Mouse (Mus musculus): ENCODE measurements around the gene Med16. TPM values are rescaled to one million over a fixed set of nuclear protein-coding genes. Genes with fewer than 3 reads are reported as not detected.

Med16 gene
- total RNA-seq (2023) = 10 to 100 TPM; 33.3 to 34.5 TPM

DNA sequence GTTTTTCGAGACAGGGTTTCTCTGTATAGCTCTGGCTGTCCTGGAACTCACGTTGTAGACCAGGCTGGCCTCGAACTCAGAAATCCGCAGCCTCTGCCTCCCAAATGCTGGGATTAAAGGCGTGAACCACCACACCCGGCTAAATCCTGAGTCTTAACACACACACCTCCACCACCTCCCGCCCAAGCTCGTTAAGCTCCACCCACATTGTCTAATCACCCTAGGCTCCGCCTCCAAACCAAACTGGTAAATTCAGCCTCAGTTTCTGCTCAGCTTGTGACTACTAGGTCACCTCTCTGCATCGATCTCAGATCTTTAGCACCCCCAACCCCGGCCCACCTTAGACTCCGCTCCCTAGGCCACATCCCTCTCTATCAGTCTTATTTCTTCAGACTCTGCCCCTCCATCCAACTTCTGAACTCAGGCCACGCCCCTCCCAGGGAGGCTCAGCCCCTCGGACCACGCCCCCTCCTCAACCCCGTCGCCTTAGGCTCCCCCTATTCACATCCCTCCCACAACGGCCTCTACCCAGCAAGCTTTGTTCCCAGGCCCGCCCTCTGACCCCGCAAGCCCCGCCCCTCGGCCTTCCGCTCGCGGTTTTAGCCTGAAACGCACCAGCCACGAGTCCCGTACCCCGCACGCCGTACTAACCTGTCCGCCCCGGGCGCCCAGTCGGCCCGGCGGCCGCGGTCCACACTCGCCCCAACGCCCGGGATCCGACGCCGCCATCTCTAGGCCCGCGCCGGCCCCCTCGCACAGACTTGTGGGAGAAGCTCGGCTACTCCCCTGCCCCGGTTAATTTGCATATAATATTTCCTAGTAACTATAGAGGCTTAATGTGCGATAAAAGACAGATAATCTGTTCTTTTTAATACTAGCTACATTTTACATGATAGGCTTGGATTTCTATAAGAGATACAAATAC, at the start of gene Med16:
Med16 (minus strand) TSS at position 757 of the 925 bp plus-strand sequence.

GRCm38 (mm10) chr10:79926491-79927323, 18.0 kb upstream of the Med16 start, which contains the start of gene Arid3a:
Arid3a (plus strand) TSS chr10:79927043.

DNA sequence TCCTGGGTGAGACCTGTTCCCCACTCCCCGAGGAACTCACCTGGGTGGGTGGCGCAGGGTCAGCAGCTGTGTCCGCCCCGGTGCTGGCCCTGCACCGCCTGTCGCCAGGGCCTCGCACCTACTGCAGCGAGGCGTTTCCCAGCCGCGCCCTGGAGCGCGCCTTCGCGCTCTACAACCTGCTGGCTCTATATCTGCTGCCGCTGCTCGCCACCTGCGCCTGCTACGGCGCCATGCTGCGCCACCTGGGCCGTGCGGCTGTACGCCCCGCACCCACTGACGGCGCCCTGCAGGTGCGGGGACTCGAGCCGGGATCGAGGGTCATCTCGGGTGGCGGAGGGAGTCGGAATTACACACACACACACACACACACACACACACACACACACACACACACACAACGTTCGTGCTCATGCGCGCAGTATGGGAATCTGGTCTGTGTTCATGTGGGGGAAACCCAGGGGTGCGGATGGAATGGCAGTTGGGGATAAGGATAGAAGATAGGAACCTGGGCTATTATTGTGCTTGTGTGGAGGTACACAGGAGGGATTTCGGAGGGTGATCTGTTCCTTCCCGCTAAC, 12.3 kb upstream of the Med16 start, which contains the start of gene R3hdm4:
R3hdm4 (minus strand) TSS at position 251 of the 578 bp plus-strand sequence.

GRCm38 (mm10) chr10:79916808-79917531, 8.2 kb upstream of the Med16 start, which contains the start of gene Kiss1r:
Kiss1r (plus strand) TSS chr10:79916971.

GRCm38 (mm10) chr10:79910556-79910955, 1.8 kb upstream of the Med16 start, which contains the start of gene Gm26602:
Gm26602 (plus strand) TSS chr10:79910856.

GRCm38 (mm10) chr10:79890670-79891069, 18.1 kb downstream of the Med16 start, which contains the start of gene Cfd:
Cfd (plus strand) TSS chr10:79890853.

GRCm38 (mm10) chr10:79886054-79886453, 22.7 kb downstream of the Med16 start, which contains the start of gene Elane:
Elane (plus strand) TSS chr10:79886247.

DNA sequence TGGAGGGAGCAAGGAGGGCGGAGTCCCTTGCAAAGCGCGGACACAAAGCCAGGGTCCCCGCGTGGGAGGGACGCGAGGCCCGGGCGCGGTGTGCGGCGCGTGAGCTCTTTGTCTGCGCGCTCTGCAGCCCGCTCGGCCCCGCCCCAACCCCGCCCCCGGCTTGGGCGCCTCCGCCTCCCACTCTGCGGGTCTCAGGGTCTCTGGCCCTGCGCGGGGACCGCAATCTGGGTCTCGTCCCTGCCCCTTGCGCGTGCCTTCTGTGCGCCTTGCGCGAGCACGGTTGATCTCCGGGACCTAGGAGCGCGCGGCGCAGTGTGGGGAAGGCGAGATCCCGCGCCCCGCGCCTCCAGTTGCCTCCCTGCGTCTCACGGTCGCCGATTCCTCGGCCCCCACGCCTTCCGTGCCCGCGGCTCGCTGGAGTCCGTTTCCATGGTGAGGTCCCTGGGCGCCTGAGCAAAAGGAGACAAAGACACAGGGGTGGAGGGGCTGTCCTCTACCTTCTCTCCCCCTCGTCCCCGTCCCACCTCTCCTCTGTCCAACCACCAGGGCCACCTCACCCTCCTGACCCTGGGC, 34.3 kb downstream of the Med16 start, which contains the start of the genes Prtn3 and Plppr3:
Prtn3 (plus strand) TSS at position 187 of the 573 bp plus-strand sequence.
Plppr3 (minus strand) TSS at position 345 of the 573 bp plus-strand sequence.

DNA sequence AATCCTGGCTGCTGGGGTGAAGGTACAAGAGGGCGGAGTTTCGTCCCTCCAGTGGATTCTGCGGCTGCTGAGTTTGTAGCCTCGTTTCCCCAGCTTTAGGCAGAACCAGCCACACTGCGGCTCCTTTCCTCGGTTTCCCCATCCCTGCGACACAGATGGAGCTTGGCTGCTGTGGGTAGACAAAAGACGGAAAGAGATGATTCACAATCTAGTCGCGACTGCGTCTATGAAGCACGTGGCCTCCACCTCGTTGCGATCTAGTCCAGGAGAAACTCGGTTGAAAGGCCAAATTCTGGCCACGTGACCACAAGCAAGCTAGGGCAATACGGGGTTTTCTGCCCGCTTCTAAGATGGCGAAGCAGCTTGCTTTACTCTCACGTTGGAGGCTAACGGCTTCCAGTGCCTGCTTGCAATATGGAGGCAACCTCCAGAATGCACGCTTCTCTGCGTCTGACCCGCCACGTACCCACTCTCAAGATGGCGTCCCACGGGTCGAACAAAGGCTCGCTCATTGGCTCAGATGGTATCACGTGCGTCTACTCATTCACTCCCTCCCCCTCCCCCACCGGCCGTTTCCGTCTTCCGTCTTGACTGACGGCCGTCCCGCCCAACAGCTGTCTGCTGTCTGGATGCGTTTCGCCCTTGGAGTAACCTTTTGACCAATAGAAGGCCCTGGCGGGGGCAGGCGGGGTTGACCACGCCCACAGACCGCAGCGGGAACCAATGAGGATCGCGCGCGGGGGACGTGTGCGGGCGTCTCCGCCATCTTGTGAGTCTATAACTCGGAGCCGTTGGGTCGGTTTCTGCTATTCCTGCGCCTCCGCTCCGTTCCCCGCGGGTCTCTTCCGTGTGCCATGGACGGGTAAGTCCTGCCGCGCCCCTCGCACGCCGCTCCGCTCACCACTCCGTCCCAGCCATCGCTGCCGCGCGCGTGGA, 54.6 kb downstream of the Med16 start, which contains the start of gene Ptbp1:
Ptbp1 (plus strand) TSS at position 568 of the 936 bp plus-strand sequence.

Other genes starting within 250 kb of the Med16 start
- not detected for gene Madcam1, start 244.4 kb downstream of the Med16 start, total RNA-seq (2023)
- gene Tpgs1, start 239.6 kb downstream of the Med16 start, total RNA-seq (2023) = 10 to 100 TPM; 20.0 to 24.9 TPM
- gene Cdc34, start 226.7 kb downstream of the Med16 start, total RNA-seq (2023) = 10 to 100 TPM; 68.4 to 73.0 TPM
- gene Gzmm, start 219.9 kb downstream of the Med16 start, total RNA-seq (2023) = 1 to 10 TPM; 1.2 to 2.0 TPM
- 100 to 1,000 TPM; 142 to 159 TPM for gene Bsg, start 204.4 kb downstream of the Med16 start, total RNA-seq (2023)
- gene Hcn2, start 192.3 kb downstream of the Med16 start, total RNA-seq (2023) = under 1 TPM in 1 of 2 experiments, not detected in 1; 0.31 TPM
- 10 to 100 TPM; 12.2 to 14.2 TPM for gene Polrmt, start 162.3 kb downstream of the Med16 start, total RNA-seq (2023)
- gene Fgf22, start 153.8 kb downstream of the Med16 start, total RNA-seq (2023) = not detected
- gene Rnf126, start 142.0 kb downstream of the Med16 start, total RNA-seq (2023) = 10 to 100 TPM; 23.5 to 29.1 TPM
- 1 to 10 TPM; 4.3 to 4.5 TPM for gene Fstl3, start 131.7 kb downstream of the Med16 start, total RNA-seq (2023)
- gene Prss57, start 118.0 kb downstream of the Med16 start, total RNA-seq (2023) = 10 to 100 TPM; 22.9 to 23.5 TPM
- gene Palm, start 115.4 kb downstream of the Med16 start, total RNA-seq (2023) = 100 to 1,000 TPM; 118 to 122 TPM
- gene Misp, start 87.9 kb downstream of the Med16 start, total RNA-seq (2023) = 1 to 10 TPM in 1 of 2 experiments, under 1 TPM in 1; 0.64 to 1.1 TPM
- gene Ptbp1, start 54.5 kb downstream of the Med16 start, total RNA-seq (2023) = 100 to 1,000 TPM; 255 to 282 TPM
- 100 to 1,000 TPM; 525 to 560 TPM for gene Prtn3, start 34.4 kb downstream of the Med16 start, total RNA-seq (2023)
- 10 to 100 TPM; 20.1 to 25.2 TPM for gene Plppr3, start 34.3 kb downstream of the Med16 start, total RNA-seq (2023)
- gene Elane, start 22.7 kb downstream of the Med16 start, total RNA-seq (2023) = 100 to 1,000 TPM; 647 to 654 TPM
- gene Cfd, start 18.1 kb downstream of the Med16 start, total RNA-seq (2023) = under 1 TPM in 1 of 2 experiments, not detected in 1; 0.46 TPM
- gene Gm26602, start 1.9 kb upstream of the Med16 start, total RNA-seq (2023) = not detected
- 1 to 10 TPM; 4.2 to 5.2 TPM for gene Kiss1r, start 8.0 kb upstream of the Med16 start, total RNA-seq (2023)
- 100 to 1,000 TPM; 448 to 486 TPM for gene R3hdm4, start 12.3 kb upstream of the Med16 start, total RNA-seq (2023)
- gene Arid3a, start 18.1 kb upstream of the Med16 start, total RNA-seq (2023) = 100 to 1,000 TPM; 176 to 193 TPM
- 1 to 10 TPM; 8.5 to 9.7 TPM for gene Wdr18, start 51.2 kb upstream of the Med16 start, total RNA-seq (2023)
- under 1 TPM in 1 of 2 experiments, not detected in 1; 0.20 TPM for gene Grin3b, start 61.8 kb upstream of the Med16 start, total RNA-seq (2023)
- gene Tmem259, start 75.4 kb upstream of the Med16 start, total RNA-seq (2023) = 10 to 100 TPM; 64.3 to 74.9 TPM
- 100 to 1,000 TPM; 518 to 532 TPM for gene Cnn2, start 79.7 kb upstream of the Med16 start, total RNA-seq (2023)
- 100 to 1,000 TPM; 108 to 114 TPM for gene Abca7, start 87.6 kb upstream of the Med16 start, total RNA-seq (2023)
- gene Arhgap45, start 107.7 kb upstream of the Med16 start, total RNA-seq (2023) = 100 to 1,000 TPM; 413 to 426 TPM
- 10 to 100 TPM; 40.4 to 41.4 TPM for gene Polr2e, start 130.9 kb upstream of the Med16 start, total RNA-seq (2023)
- gene Gpx4, start 138.2 kb upstream of the Med16 start, total RNA-seq (2023) = 100 to 1,000 TPM; 313 to 334 TPM
- 100 to 1,000 TPM; 125 to 162 TPM for gene Sbno2, start 196.6 kb upstream of the Med16 start, total RNA-seq (2023)
- 100 to 1,000 TPM; 175 to 179 TPM for gene Stk11, start 206.9 kb upstream of the Med16 start, total RNA-seq (2023)
- 100 to 1,000 TPM; 122 to 126 TPM for gene Atp5d, start 229.7 kb upstream of the Med16 start, total RNA-seq (2023)
- 1 to 10 TPM; 1.3 to 1.7 TPM for gene Cbarp, start 231.9 kb upstream of the Med16 start, total RNA-seq (2023)
- 100 to 1,000 TPM; 232 to 270 TPM for gene Midn, start 239.3 kb upstream of the Med16 start, total RNA-seq (2023)

Data from neutrophil, adult 83 days (primary cell).